Mouse (Mus musculus) heart, postnatal 14 days (tissue): ENCODE data around the gene Rnf31. TPM values are rescaled to one million over a fixed set of nuclear protein-coding genes. Genes with fewer than 3 reads are reported as not detected.

ENCODE experiments used
- DNase-seq, 2 experiments: peaks; one replicate each; pipeline ENCODE4 v3.0.0; 2021 to 2022
- intact Hi-C: fragments of 180-260 bp; cut with DNase I; formaldehyde crosslinking; loops from one replicate; pipeline ENCODE4 v1.15.1; 2025
- total RNA-seq, 2 experiments: library from RNA; stranded (reverse); gene quantifications; 2 replicates each; pipeline ENCODE4 v1.2.3; 2021

The Rnf31 gene
- total RNA-seq, 2 experiments from 2014 or later, result 21.8 to 26.1 TPM

- intact Hi-C loops, result loop anchor here (5.0 kb wide), 2 partner anchors 41 to 106 kb away; partner anchors contain the start of genes A730061H03Rik and Dcaf11
- DNase-seq, result no peak
Measured at GRCm38 (mm10) chr14:55603271-55603632, 11.7 kb downstream of the Rnf31 start, which contains the start of gene Irf9. TSS of gene Irf9 (plus strand) at chr14:55603571.

GRCm38 (mm10) chr14:55603633-55604576 lies 12.4 kb downstream of the Rnf31 start:
- intact Hi-C loops, result loop anchor here (5.0 kb wide), 2 partner anchors 42 to 107 kb away; partner anchors contain the start of genes A730061H03Rik and Dcaf11
- DNase-seq, result peak; percentile 85 to 93

- intact Hi-C loops, result loop anchor here (5.0 kb wide), 2 partner anchors 43 to 108 kb away; partner anchors contain the start of genes A730061H03Rik and Dcaf11
- DNase-seq, result no peak
Measured at GRCm38 (mm10) chr14:55604823-55605222, 13.3 kb downstream of the Rnf31 start.

- no peak for DNase-seq
- intact Hi-C loops, result no loop called here
Measured at GRCm38 (mm10) chr14:55605743-55606459, 14.4 kb downstream of the Rnf31 start.

GRCm38 (mm10) chr14:55608339-55608738 lies 16.8 kb downstream of the Rnf31 start:
- intact Hi-C loops, result no loop called here

GRCm38 (mm10) chr14:55613346-55613745 lies 21.8 kb downstream of the Rnf31 start:
- intact Hi-C loops, result no loop called here
- no peak for DNase-seq

More at GRCm38 (mm10) chr14:55608339-55608738, 16.8 kb downstream of the Rnf31 start:
- no peak for DNase-seq

GRCm38 (mm10) chr14:55614565-55615178 lies 23.2 kb downstream of the Rnf31 start:
- intact Hi-C loops, result no loop called here
- no peak for DNase-seq

GRCm38 (mm10) chr14:55615876-55616275 lies 24.4 kb downstream of the Rnf31 start:
- DNase-seq, result no peak
- intact Hi-C loops, result no loop called here

- DNase-seq, result no peak
- intact Hi-C loops, result no loop called here
Measured at GRCm38 (mm10) chr14:55616844-55617243, 25.3 kb downstream of the Rnf31 start.

- DNase-seq, result peak in 1 of 2 experiments; percentile 17
- intact Hi-C loops, result no loop called here
Measured at GRCm38 (mm10) chr14:55617822-55618221, 26.3 kb downstream of the Rnf31 start, which contains the start of gene Rec8. TSS of gene Rec8 (plus strand) at chr14:55618037.

- intact Hi-C loops, result no loop called here
- no peak for DNase-seq
Measured at GRCm38 (mm10) chr14:55618486-55619195, 27.1 kb downstream of the Rnf31 start.

GRCm38 (mm10) chr14:55628077-55628827 lies 36.7 kb downstream of the Rnf31 start:
- no peak for DNase-seq
- intact Hi-C loops, result no loop called here

- intact Hi-C loops, result no loop called here
Measured at GRCm38 (mm10) chr14:55629312-55629711, 37.8 kb downstream of the Rnf31 start.

GRCm38 (mm10) chr14:55634874-55635522 lies 43.5 kb downstream of the Rnf31 start:
- intact Hi-C loops, result loop anchor here (5.0 kb wide), 1 partner anchor 37 kb away; the partner anchor contains the start of genes Gmpr2 and Nedd8
- peak in 1 of 2 experiments; percentile 21 for DNase-seq

More at GRCm38 (mm10) chr14:55629312-55629711, 37.8 kb downstream of the Rnf31 start:
- peak; percentile 59 to 72 for DNase-seq

GRCm38 (mm10) chr14:55635523-55636007 lies 44.1 kb downstream of the Rnf31 start, which contains the start of gene Ipo4:
TSS of gene Ipo4 (minus strand) at chr14:55635957.
- DNase-seq, result peak; percentile 85 to 91
- intact Hi-C loops, result no loop called here

- no peak for DNase-seq
- intact Hi-C loops, result no loop called here
Measured at GRCm38 (mm10) chr14:55637795-55638194, 46.3 kb downstream of the Rnf31 start, which contains the start of gene Gm49378. TSS of gene Gm49378 (minus strand) at chr14:55637895.

GRCm38 (mm10) chr14:55640816-55641215 lies 49.3 kb downstream of the Rnf31 start:
- intact Hi-C loops, result no loop called here
- no peak for DNase-seq

- intact Hi-C loops, result no loop called here
- DNase-seq, result no peak
Measured at GRCm38 (mm10) chr14:55641291-55641690, 49.8 kb downstream of the Rnf31 start.
